Mouse (Mus musculus) CH12.LX (cell line): ENCODE measurements around the gene Vtcn1.

Experiments used
- BHLHE40 ChIP-seq: IDR thresholded peaks from 2 replicates; pipeline ENCODE4 v1.6.1; 2011; ENCODE audit warnings: mild to moderate bottlenecking, low read depth, low read length, improper control_type of control experiment
- CTCF ChIP-seq, 2 experiments: IDR thresholded peaks in 1 of 2; conservative IDR thresholded peaks in 1 of 2; 2 replicates each; pipeline ENCODE4 v1.5.1; 2011 to 2012; ENCODE audit warnings: low read depth in 2 of 2, low read length in 2 of 2, improper control_type of control experiment in 1 of 2, inconsistent platforms in 1 of 2, mild to moderate bottlenecking in 1 of 2, moderate library complexity in 1 of 2
- EP300 ChIP-seq: IDR thresholded peaks from 2 replicates; pipeline ENCODE4 v1.6.1; 2011; ENCODE audit warnings: low read length, improper control_type of control experiment
- HCFC1 ChIP-seq: IDR thresholded peaks from 2 replicates; pipeline ENCODE4 v1.6.1; 2012; ENCODE audit warnings: low read depth, mild to moderate bottlenecking, inconsistent platforms, low read length, improper control_type of control experiment
- JUN ChIP-seq: IDR thresholded peaks from 2 replicates; pipeline ENCODE4 v1.6.1; 2011; ENCODE audit warnings: low read depth, mild to moderate bottlenecking, low read length, improper control_type of control experiment, moderate library complexity; ENCODE audit not compliant: insufficient read depth
- MAX ChIP-seq: IDR thresholded peaks from 2 replicates; pipeline ENCODE4 v1.6.1; 2011; ENCODE audit warnings: low read length, improper control_type of control experiment
- MYC ChIP-seq: IDR thresholded peaks from 2 replicates; pipeline ENCODE4 v1.6.1; 2011; ENCODE audit warnings: low read depth, mild to moderate bottlenecking, improper control_type of control experiment, low read length
- POLR2A ChIP-seq: IDR thresholded peaks from 2 replicates; pipeline ENCODE4 v1.6.1; 2011; ENCODE audit warnings: low read depth, mild to moderate bottlenecking, improper control_type of control experiment, low read length
- SMC3 ChIP-seq: IDR thresholded peaks from 2 replicates; pipeline ENCODE4 v1.6.1; 2011; ENCODE audit warnings: low read depth, low read length, improper control_type of control experiment
- TBP ChIP-seq: conservative IDR thresholded peaks from 2 replicates; pipeline ENCODE4 v1.6.1; 2011; ENCODE audit warnings: low read depth, low read length, improper control_type of control experiment
- TCF12 ChIP-seq: IDR thresholded peaks from 2 replicates; pipeline ENCODE4 v1.6.1; 2014; ENCODE audit warnings: low read depth, mild to moderate bottlenecking, inconsistent platforms, low read length, improper control_type of control experiment
- USF2 ChIP-seq: conservative IDR thresholded peaks from 2 replicates; pipeline ENCODE4 v1.6.1; 2011; ENCODE audit warnings: low read depth, low read length, improper control_type of control experiment

DNA sequence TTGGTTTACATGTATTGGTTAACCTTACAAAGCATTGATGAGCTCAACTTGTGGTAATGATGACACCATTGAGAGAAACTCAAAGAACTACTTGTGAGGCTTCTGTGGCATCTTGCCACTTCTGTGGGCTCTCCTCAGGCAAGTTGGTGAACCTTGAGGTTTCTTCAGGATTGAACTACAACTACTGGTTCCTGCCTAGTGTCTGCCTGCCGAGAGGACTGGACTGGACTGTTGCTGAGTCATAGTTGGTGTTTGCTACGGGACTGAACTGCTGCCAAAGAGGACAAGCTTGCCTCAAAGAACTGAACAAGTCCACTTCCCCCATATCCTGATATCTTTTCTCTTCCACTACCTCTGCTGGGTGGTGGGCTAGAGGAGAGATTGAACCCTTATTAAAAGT is 39.2 kb upstream of the Vtcn1 start:
- TF ChIP-seq CTCF (conservative IDR thresholded peaks at IDR 0.05 in 1 of 2, IDR thresholded peaks at IDR 0.05 in 1 of 2; ENCODE audit: low read depth in 2 of 2, low read length in 2 of 2) = no peak
- no peak for TF ChIP-seq TCF12
- TF ChIP-seq POLR2A = no peak
- TF ChIP-seq MAX = no peak
- no peak for TF ChIP-seq BHLHE40
- no peak for TF ChIP-seq TBP
- no peak for TF ChIP-seq JUN
- TF ChIP-seq MYC = no peak
- no peak for TF ChIP-seq EP300
- TF ChIP-seq SMC3 = no peak
- TF ChIP-seq USF2 = no peak
- no peak for TF ChIP-seq HCFC1
